Mouse (Mus musculus): ENCODE data around the gene Pik3c2b. TPM values are rescaled to one million over a fixed set of nuclear protein-coding genes. Genes with fewer than 3 reads are reported as not detected.

Pik3c2b gene
- polyA plus RNA-seq, 1 experiment = 0.39 TPM

DNA sequence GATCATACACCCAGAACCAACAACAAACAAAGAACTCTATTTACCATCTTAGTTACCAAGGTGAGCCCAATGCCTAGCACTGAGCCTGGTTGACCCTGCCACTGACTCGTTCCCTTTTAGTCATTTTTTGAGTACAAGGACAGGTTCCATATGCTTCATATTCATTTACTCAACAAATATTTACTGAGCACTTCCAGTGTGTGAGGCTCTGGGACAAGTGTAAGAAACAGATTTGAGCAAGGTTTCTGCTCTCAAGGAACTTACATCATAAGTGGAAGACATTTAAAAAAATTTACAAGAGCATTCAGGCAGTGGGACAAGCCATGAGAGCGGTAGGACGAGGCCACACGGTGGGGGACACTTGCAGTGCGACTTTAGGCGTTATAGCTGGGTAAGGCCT, 109.8 kb downstream of the Pik3c2b start:
- Histone ChIP-seq H3K79me3 (ENCODE audit: low read depth) (no peaks in the 10 kb centered on the region), H3K36me3 (ENCODE audit: control insufficient read depth, insufficient read depth) (no peaks in the 10 kb centered on the region), H3K4me3 (ENCODE audit: insufficient read depth, poor library complexity, severe bottlenecking) (no peak overlapping the region), H3ac (ENCODE audit: control insufficient read depth, insufficient read length, low read depth) (no peak overlapping the region), H3K27me3 (ENCODE audit: control insufficient read depth, insufficient read depth, insufficient read length) (peaks cover 36% of the 10 kb centered on the region), H3K79me2 (ENCODE audit: control insufficient read depth, insufficient read depth) (no peaks in the 10 kb centered on the region)
- no peak for TF ChIP-seq MYOD1 (IDR thresholded peaks at IDR 0.05; ENCODE audit: control insufficient read depth, insufficient read length, low read depth)

Other genes with a start within 250 kb of the Pik3c2b start
- 0.05 TPM for gene Lrrn2, start 165.4 kb upstream of the Pik3c2b start, polyA plus RNA-seq (2012; fragmentation: generic; extraction: Trizol)
- 7.4 TPM for gene Mdm4, start 15.1 kb upstream of the Pik3c2b start, polyA plus RNA-seq (2012; fragmentation: generic; extraction: Trizol)
- 28.0 TPM for gene Ppp1r15b, start 85.5 kb downstream of the Pik3c2b start, polyA plus RNA-seq (2012; fragmentation: generic; extraction: Trizol)
- gene Plekha6, start 118.5 kb downstream of the Pik3c2b start, polyA plus RNA-seq (2012; fragmentation: generic; extraction: Trizol) = 0.15 TPM

All from C2C12 (cell line).